Mouse (Mus musculus) forebrain, embryonic 16.5 days (tissue): ENCODE results near the gene Gtf2ird2. TPM values are rescaled to one million over a fixed set of nuclear protein-coding genes. Genes with fewer than 3 reads are reported as not detected.

Experiments
- ATAC-seq: fragments of 200-750 bp; cut with Nextera tagmentation; 2 replicates; pipeline ENCODE4 v1.8.0; 2017; ENCODE audit warnings: mild to moderate bottlenecking, moderate library complexity
- H3K27ac ChIP-seq: fragments of 300-500 bp; sonication (generic); 2 replicates; pipeline ENCODE4 v1.5.1; 2014; ENCODE audit warnings: low read length, control low read depth
- H3K27me3 ChIP-seq: fragments of 300-500 bp; sonication (generic); replicated peaks from 2 replicates; pipeline ENCODE4 v1.6.1; 2014; ENCODE audit warnings: low read length; ENCODE audit not compliant: control insufficient read depth, insufficient read depth
- H3K36me3 ChIP-seq: fragments of 300-500 bp; sonication (generic); 2 replicates; pipeline ENCODE4 v1.6.1; 2014; ENCODE audit not compliant: control insufficient read depth, insufficient read depth
- H3K4me1 ChIP-seq: fragments of 300-500 bp; sonication (generic); replicated peaks from 2 replicates; pipeline ENCODE4 v1.6.1; 2014; ENCODE audit warnings: low read length; ENCODE audit not compliant: control insufficient read depth, insufficient read depth
- H3K4me2 ChIP-seq: fragments of 300-500 bp; sonication (generic); 2 replicates; pipeline ENCODE4 v1.6.1; 2014; ENCODE audit warnings: mild to moderate bottlenecking, low read length, control low read depth
- H3K4me3 ChIP-seq: fragments of 300-500 bp; sonication (generic); replicated peaks from 2 replicates; pipeline ENCODE4 v1.5.1; 2014; ENCODE audit warnings: mild to moderate bottlenecking, low read length, control low read depth
- H3K9ac ChIP-seq: fragments of 300-500 bp; sonication (generic); replicated peaks from 2 replicates; pipeline ENCODE4 v1.6.1; 2014; ENCODE audit warnings: low read depth, low read length, control low read depth
- H3K9me3 ChIP-seq: fragments of 300-500 bp; sonication (generic); 2 replicates; pipeline ENCODE4 v1.6.1; 2016; ENCODE audit warnings: low read length; ENCODE audit not compliant: control insufficient read depth
- WGBS: fragments of 180-500 bp; shearing (Covaris S2); extraction: QIAGEN DNeasy Blood & Tissue Kit; methylation state at CpG from one replicate; pipeline ENCODE4 v1.1.7; 2014; 5-methylcytosine and 5-hydroxymethylcytosine counted together
- polyA plus RNA-seq: library from polyadenylated mRNA; unstranded; fragments of >200 nt; fragmentation: Nextera tagmentation; extraction: Ambion mirVana; gene quantifications from 2 replicates; pipeline ENCODE4 v1.2.1, GENCODE M21; 2015

The Gtf2ird2 gene
- polyA plus RNA-seq, 1 experiment from 2014 or later: 12.5 TPM

DNA sequence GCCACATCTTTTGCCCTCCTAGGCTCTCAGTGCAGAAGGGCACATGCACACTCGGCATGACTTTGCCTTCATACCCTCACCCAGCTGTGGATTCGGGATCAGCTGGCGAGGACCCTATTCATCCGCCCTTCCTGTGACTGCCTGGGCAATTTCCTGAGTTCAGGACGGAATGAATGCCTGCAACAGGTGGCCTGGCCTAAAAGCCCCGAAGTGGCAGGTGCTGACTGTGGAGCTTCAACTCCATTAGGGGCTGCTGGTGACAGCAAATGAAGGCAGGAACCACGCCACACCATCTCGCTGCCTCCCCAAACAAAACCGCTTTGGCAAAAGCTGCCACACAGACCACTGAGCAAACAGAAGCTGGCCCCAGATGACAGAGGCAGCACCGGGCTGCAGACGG, 31.9 kb upstream of the Gtf2ird2 start:
- H3K27me3 ChIP-seq: no peaks in the 10 kb centered on the region

DNA sequence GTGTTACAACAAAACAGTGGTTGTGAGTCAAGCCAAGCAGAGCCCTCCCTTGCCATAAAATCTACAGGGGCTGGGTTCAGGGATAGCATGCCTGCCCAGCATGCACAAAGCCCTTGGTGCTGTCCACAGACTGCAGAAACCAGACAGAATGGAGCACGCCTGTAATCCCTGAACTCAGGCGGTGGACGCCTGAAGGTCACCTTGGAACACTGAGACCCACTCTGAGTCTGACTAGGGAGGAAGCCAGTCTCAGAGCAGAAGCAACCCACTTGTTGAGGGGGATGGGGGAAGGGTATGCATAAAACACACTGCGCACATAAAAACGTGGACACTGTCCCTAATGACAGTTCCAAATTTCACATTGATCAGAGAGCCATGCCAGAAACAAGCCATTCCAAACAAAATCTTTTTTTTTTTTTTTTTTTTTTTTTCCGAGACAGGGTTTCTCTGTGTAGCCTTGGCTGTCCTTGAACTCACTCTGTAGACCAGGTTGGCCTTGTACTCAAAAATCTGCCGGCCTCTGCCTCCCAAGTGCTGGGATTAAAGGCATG, 27.8 kb upstream of the Gtf2ird2 start:
- no peak for ATAC-seq
- peaks cover 16% of the 10 kb centered on the region for H3K36me3 ChIP-seq

More for the DNA sequence above, 31.9 kb upstream of the Gtf2ird2 start:
- H3K27ac ChIP-seq: no peak overlapping the region
- no peak for ATAC-seq
- H3K9ac ChIP-seq: no peak overlapping the region
- no peak overlapping the region for H3K4me2 ChIP-seq
- H3K4me1 ChIP-seq: no peaks in the 10 kb centered on the region
- no peaks in the 10 kb centered on the region for H3K9me3 ChIP-seq
- 91% methylated on average over 11 of the region's 11 CpGs for WGBS
- peaks cover 21% of the 10 kb centered on the region for H3K36me3 ChIP-seq
- no peak overlapping the region for H3K4me3 ChIP-seq

DNA sequence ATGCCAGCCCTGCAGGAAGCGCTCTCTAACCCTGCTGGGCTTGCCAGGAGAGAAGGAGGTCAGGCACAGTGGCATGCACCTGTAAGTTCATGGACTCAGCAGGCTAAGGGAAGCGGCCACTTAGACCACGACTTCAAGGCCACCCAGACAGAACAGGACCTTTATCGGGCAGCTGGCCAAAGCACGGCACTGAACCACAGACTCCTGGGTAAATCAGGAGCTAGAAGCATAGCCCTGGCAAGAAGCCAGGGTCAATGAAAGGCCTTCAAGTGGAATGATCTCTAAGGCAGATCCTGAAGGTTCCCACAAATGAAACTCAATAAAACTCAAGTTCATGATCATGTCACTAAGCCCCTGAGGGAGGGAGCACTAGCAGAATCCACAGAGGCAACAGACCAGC, 19.1 kb upstream of the Gtf2ird2 start:
- ATAC-seq: no peak

More for the DNA sequence above, 27.8 kb upstream of the Gtf2ird2 start:
- WGBS: 90% methylated on average over 7 of the region's 7 CpGs
- H3K9ac ChIP-seq: no peak overlapping the region
- H3K4me2 ChIP-seq: no peak overlapping the region
- no peaks in the 10 kb centered on the region for H3K9me3 ChIP-seq
- H3K4me1 ChIP-seq: no peaks in the 10 kb centered on the region
- no peaks in the 10 kb centered on the region for H3K27me3 ChIP-seq
- no peak overlapping the region for H3K4me3 ChIP-seq
- no peak overlapping the region for H3K27ac ChIP-seq

DNA sequence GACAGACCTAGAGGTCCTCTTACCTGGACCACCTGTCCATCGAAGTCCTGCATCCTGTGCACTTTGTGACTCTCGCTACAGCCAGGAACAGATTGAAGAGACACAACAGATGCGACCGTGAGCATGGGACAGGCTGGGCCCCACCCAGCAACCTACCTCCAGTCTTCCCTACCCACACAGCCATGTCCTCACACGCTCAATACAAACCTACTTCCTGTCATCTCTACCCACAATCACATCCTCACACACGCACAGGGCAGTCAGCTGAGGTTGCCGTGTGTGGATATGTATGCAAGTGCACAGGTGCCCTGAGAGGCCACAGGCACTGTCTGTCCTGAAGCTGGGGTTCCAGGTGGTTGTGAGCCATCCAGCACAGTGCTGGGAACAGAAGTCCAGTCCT, 17.2 kb upstream of the Gtf2ird2 start:
- Histone ChIP-seq H3K4me3 (no peak overlapping the region), H3K36me3 (peaks cover 2% of the 10 kb centered on the region; the same call in 1 of the 2 replicates), H3K4me2 (no peak overlapping the region), H3K27me3 (no peaks in the 10 kb centered on the region), H3K4me1 (peaks cover 2% of the 10 kb centered on the region; the same call in 1 of the 2 replicates), H3K9me3 (no peaks in the 10 kb centered on the region), H3K9ac (no peak overlapping the region), H3K27ac (no peak overlapping the region)
- 96% methylated on average over 7 of the region's 7 CpGs for WGBS
- no peak for ATAC-seq

More for the DNA sequence above, 19.1 kb upstream of the Gtf2ird2 start:
- no peak overlapping the region; the same call in 1 of the 2 replicates for H3K9ac ChIP-seq
- 42% methylated on average over 5 of the region's 5 CpGs for WGBS
- H3K27ac ChIP-seq: no peak overlapping the region
- no peaks in the 10 kb centered on the region for H3K27me3 ChIP-seq
- H3K36me3 ChIP-seq: peaks cover 2% of the 10 kb centered on the region; the same call in 1 of the 2 replicates
- H3K4me1 ChIP-seq: peaks cover 2% of the 10 kb centered on the region; the same call in 1 of the 2 replicates
- H3K9me3 ChIP-seq: no peaks in the 10 kb centered on the region
- no peak overlapping the region for H3K4me2 ChIP-seq
- H3K4me3 ChIP-seq: no peak overlapping the region

DNA sequence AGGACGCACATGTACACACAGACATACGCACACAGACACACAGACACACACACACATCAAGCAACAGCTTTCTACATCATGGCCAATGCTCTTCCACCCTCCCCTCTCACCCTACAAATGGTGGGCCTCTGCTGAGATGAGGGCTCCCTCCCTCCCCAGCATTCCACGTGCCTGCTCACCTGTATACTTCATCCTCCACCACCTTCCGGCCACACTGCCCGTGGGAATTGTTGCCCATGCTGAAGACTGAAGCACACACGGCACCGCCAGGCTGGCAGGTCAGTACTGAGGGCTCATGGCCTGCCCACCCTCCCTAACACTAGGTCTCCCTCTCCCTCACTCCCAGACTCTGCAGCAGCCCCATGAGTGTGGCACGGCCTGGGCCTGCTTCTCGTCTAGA, 15.8 kb upstream of the Gtf2ird2 start:
- H3K9ac ChIP-seq: no peak overlapping the region
- no peak for ATAC-seq
- H3K4me3 ChIP-seq: no peak overlapping the region
- H3K9me3 ChIP-seq: no peaks in the 10 kb centered on the region
- H3K27me3 ChIP-seq: no peaks in the 10 kb centered on the region
- H3K27ac ChIP-seq: no peak overlapping the region
- H3K36me3 ChIP-seq: no peaks in the 10 kb centered on the region
- peaks cover 2% of the 10 kb centered on the region; the same call in 1 of the 2 replicates for H3K4me1 ChIP-seq
- WGBS: 93% methylated on average over 9 of the region's 9 CpGs
- no peak overlapping the region for H3K4me2 ChIP-seq

DNA sequence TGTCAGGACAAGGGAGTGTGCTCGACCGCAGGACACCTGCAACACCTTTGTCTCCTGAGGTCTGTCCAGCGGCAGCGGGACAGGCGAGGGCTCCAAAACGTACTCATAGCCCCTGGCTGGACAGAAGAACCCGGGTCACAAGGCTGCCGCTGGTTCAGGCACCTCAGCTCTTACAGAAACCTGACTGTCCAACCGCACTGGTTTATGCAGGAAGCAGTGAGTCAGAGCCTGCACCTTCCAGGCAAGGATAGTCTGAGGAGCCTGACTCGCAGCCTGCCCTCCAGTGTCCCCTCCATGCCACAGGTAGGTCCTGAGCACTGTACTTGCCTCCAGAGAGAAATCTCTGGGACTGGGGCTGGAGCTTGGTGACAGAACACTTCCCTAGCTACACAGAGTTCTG, 14.6 kb upstream of the Gtf2ird2 start:
- no peaks in the 10 kb centered on the region for H3K9me3 ChIP-seq
- H3K27me3 ChIP-seq: no peaks in the 10 kb centered on the region
- no peak overlapping the region for H3K9ac ChIP-seq
- no peak for ATAC-seq
- no peak overlapping the region for H3K27ac ChIP-seq
- peaks cover 2% of the 10 kb centered on the region; the same call in 1 of the 2 replicates for H3K4me1 ChIP-seq
- H3K4me3 ChIP-seq: no peak overlapping the region
- no peak overlapping the region for H3K4me2 ChIP-seq
- no peaks in the 10 kb centered on the region for H3K36me3 ChIP-seq
- 92% methylated on average over 10 of the region's 10 CpGs for WGBS

DNA sequence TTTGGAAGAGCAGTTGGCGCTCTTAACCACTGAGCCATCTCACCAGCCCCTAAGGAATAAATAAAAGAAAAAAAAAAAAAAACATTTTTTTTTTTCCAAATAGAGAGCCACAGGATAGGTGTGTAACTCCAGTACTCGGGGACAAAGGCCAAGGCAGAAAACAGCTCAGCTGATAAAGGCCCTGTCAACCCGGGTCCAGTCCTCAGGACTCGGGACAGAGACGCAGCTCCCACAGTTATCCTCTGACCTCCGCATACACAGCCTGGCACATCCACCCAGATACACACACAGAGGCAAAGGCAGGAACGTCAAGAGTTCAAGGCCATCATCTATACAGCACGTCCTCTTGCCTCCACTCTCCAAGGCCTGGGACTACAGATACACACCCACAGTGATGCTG, 13.7 kb upstream of the Gtf2ird2 start:
- Histone ChIP-seq H3K36me3 (no peaks in the 10 kb centered on the region), H3K9me3 (no peaks in the 10 kb centered on the region), H3K27me3 (no peaks in the 10 kb centered on the region), H3K4me3 (no peak overlapping the region), H3K4me1 (peaks cover 5% of the 10 kb centered on the region), H3K9ac (no peak overlapping the region), H3K4me2 (no peak overlapping the region), H3K27ac (no peak overlapping the region)
- ATAC-seq: no peak
- whole genome bisulfite sequencing: 94% methylated on average over 8 of the region's 8 CpGs

DNA sequence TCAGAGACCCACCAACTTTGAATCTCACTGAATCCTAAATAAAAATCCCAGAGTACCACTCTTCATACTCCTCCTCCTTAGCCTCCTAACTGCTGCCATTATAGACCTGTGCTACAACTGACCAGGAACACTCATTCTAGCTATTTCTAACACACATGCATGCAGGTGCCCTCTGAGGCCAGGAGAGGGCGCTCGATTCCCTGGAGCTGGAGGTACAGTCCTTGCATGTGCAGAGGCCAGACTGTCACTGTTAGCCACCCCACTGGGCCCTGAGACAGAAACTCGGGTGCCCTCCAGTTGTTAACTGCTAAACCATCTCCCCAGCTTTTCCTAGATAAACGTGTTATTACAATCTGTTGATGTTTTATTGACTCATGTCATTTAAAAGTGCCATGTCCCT, 10.6 kb upstream of the Gtf2ird2 start:
- 40% methylated on average over 4 of the region's 4 CpGs for WGBS
- no peak for ATAC-seq
- H3K4me1 ChIP-seq: peaks cover 12% of the 10 kb centered on the region
- H3K27ac ChIP-seq: no peak overlapping the region
- H3K9me3 ChIP-seq: no peaks in the 10 kb centered on the region
- H3K36me3 ChIP-seq: no peaks in the 10 kb centered on the region
- no peak overlapping the region for H3K4me2 ChIP-seq
- no peaks in the 10 kb centered on the region for H3K27me3 ChIP-seq
- H3K4me3 ChIP-seq: no peak overlapping the region
- H3K9ac ChIP-seq: no peak overlapping the region

DNA sequence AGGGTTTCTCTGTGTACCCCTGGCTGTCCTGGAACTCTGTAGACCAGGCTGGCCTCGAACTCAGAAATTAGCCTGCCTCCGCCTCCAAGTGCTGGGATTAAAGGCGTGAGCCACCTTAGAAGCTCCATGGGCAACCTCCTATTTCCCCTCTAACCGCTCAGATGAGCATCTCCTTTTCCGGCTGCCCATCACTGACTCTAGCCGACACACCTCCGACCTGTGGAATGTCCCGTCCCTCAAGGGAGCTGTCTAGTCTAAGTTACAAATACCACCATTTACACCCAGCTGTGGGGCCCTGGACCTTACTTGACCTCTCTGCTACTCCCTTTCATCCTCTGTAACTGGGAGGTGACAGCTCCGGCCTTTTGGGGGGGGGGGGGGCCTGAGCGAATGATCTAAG, 8.1 kb upstream of the Gtf2ird2 start:
- no peaks in the 10 kb centered on the region for H3K36me3 ChIP-seq
- WGBS: 6% methylated on average over 10 of the region's 10 CpGs
- ATAC-seq: no peak

More for the DNA sequence above, 8.1 kb upstream of the Gtf2ird2 start:
- Histone ChIP-seq H3K27ac (peak overlapping the region; percentile 38), H3K9me3 (no peaks in the 10 kb centered on the region), H3K9ac (peak overlapping the region; percentile 61), H3K4me3 (peak overlapping the region; percentile 87), H3K27me3 (no peaks in the 10 kb centered on the region), H3K4me2 (peak overlapping the region; percentile 86), H3K4me1 (peaks cover 12% of the 10 kb centered on the region)
